Mouse (Mus musculus) embryonic fibroblast, embryonic 13.5 days (primary cell): Measurements from ENCODE around the gene Trim56.

Experiments
- CTCF ChIP-seq: IDR thresholded peaks from 2 replicates; pipeline ENCODE4 v1.5.1; 2011; ENCODE audit warnings: mild to moderate bottlenecking, control low read depth, low read length, moderate library complexity, borderline replicate concordance; ENCODE audit not compliant: insufficient read depth
- POLR2A ChIP-seq: IDR thresholded peaks from 2 replicates; pipeline ENCODE4 v1.6.1; 2011; ENCODE audit warnings: low read depth, mild to moderate bottlenecking, control low read depth, low read length, moderate library complexity

GRCm38 (mm10) chr5:137121280-137121679, 5.3 kb upstream of the Trim56 start:
- TF ChIP-seq CTCF (no peak), POLR2A (no peak)
